Mouse (Mus musculus): ENCODE results near the gene Noxa1. TPM values are rescaled to one million over a fixed set of nuclear protein-coding genes. Genes with fewer than 3 reads are reported as not detected.

Noxa1 gene
- polyA plus RNA-seq, 1 experiment from 2014 or later, result not detected

DNA sequence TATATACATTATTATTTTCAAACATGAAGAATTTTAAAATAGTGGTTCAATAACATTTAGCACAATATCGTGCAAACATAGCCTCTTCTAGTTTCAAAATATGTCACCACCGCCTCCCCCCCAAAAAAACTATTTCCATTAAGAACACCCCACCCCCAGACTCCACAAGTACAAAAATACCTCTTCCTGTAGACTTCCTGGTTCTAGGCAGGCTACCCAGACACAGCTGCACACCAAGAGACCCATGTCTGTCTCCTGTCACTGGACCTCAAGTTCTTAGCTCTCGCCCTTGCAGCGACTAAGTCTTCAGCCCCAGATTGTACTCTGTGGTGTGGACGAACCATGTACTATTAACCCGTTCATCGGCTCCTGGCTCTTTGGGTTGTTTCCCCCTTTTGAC is 26.0 kb upstream of the Noxa1 start:
- ATAC-seq (ENCODE audit: low FRiP score), result no peak
- Histone ChIP-seq H3K36me3 (replicated peaks) (no peaks in the 10 kb centered on the region), H3K9ac (no peak overlapping the region), H3K9me3 (no peaks in the 10 kb centered on the region), H3K4me1 (peaks cover 20% of the 10 kb centered on the region), H3K27me3 (no peaks in the 10 kb centered on the region), H3K4me2 (no peak overlapping the region), H3K27ac (no peak overlapping the region), H3K4me3 (replicated peaks) (no peak overlapping the region)
- WGBS, result 88% methylated on average over 7 of the region's 7 CpGs

DNA sequence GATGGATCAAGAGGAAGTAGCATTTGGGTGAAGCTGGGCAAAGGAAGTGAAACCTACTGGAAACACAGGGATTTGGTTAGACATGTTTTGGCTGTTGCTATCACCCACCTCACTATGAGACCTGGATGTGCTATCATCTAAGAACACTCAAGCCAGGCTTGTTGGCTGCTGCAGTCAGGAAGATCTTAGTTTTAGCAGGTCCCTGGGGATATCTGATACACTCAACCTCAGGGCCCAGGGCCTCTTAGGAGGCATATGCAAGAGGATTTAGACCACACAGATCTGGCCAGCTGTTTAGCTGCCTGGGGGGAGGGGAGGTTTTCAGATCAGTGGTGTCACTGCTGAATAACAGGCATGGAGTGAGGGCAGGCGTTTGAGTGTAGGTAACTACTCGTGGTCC is 20.5 kb upstream of the Noxa1 start:
- Histone ChIP-seq H3K27ac (no peak overlapping the region), H3K36me3 (replicated peaks) (no peaks in the 10 kb centered on the region), H3K4me2 (no peak overlapping the region), H3K4me1 (peaks cover 13% of the 10 kb centered on the region; the same call in 1 of the 2 replicates), H3K9me3 (no peaks in the 10 kb centered on the region), H3K4me3 (replicated peaks) (no peak overlapping the region), H3K27me3 (no peaks in the 10 kb centered on the region), H3K9ac (no peak overlapping the region)
- no peak for ATAC-seq (ENCODE audit: low FRiP score)
- WGBS, result 72% methylated on average over 2 of the region's 2 CpGs

DNA sequence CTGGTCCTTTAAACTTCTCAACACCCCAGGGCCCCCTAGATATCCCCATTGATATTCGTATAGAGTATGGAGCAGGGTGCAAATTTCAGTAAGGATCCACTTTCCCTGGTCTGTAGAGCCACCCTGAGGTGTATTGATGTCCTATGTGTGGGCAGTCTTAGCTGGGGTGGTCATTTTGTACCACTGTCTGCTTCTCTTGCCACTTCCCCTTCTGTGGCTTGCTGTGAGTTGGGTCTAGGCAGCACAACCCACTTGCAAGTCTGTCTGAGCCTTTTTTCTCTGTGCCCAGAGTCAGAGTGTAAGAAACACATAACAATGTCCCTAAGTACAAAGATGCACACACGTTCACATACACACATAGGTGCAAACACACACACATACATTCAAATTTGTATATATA is 19.4 kb upstream of the Noxa1 start:
- H3K4me1 ChIP-seq, result peaks cover 13% of the 10 kb centered on the region; the same call in 1 of the 2 replicates
- no peaks in the 10 kb centered on the region for H3K27me3 ChIP-seq
- H3K4me3 ChIP-seq (replicated peaks), result no peak overlapping the region
- H3K27ac ChIP-seq, result no peak overlapping the region
- no peaks in the 10 kb centered on the region for H3K36me3 ChIP-seq (replicated peaks)
- H3K4me2 ChIP-seq, result no peak overlapping the region
- H3K9ac ChIP-seq, result no peak overlapping the region
- ATAC-seq (ENCODE audit: low FRiP score), result no peak
- no peaks in the 10 kb centered on the region for H3K9me3 ChIP-seq
- WGBS, result 87% methylated on average over 2 of the region's 2 CpGs

DNA sequence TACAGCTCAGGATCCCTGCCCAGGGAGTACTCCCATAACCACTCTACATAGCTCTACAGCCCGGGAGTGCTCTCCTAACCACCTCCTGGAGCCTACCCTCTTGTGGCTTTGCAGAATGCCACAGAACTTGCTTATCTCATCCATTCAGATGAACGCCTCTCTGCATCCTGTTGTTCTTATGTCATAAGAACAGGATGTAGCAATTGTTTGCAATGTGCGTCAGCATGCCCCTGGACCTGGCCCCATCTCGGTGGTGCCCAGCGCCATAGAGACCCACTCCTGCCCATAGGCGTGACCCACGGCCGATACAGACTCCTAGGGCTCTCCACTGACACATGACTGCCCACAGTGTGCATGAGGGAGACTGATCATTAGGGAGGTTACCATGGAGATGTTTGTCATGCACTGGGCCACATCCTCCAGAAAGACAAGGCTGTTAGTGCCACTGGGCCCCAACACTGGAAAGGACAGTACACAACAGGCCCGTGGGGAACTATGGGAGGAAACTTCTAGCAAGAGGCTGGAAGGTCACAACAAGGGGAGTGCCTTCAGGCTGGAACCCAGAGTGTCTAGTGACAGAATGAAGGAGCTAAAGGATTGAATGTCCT is 16.3 kb upstream of the Noxa1 start:
- Histone ChIP-seq H3K9me3 (no peaks in the 10 kb centered on the region), H3K36me3 (replicated peaks) (no peaks in the 10 kb centered on the region), H3K4me1 (peaks cover 13% of the 10 kb centered on the region; the same call in 1 of the 2 replicates), H3K27me3 (no peaks in the 10 kb centered on the region), H3K4me3 (replicated peaks) (no peak overlapping the region), H3K27ac (0 out of 2 replicates have a peak overlapping the region, but pooled peaks have one; percentile 42), H3K4me2 (no peak overlapping the region), H3K9ac (no peak overlapping the region)
- ATAC-seq (ENCODE audit: low FRiP score), result no peak
- 67% methylated on average over 9 of the region's 9 CpGs for WGBS

DNA sequence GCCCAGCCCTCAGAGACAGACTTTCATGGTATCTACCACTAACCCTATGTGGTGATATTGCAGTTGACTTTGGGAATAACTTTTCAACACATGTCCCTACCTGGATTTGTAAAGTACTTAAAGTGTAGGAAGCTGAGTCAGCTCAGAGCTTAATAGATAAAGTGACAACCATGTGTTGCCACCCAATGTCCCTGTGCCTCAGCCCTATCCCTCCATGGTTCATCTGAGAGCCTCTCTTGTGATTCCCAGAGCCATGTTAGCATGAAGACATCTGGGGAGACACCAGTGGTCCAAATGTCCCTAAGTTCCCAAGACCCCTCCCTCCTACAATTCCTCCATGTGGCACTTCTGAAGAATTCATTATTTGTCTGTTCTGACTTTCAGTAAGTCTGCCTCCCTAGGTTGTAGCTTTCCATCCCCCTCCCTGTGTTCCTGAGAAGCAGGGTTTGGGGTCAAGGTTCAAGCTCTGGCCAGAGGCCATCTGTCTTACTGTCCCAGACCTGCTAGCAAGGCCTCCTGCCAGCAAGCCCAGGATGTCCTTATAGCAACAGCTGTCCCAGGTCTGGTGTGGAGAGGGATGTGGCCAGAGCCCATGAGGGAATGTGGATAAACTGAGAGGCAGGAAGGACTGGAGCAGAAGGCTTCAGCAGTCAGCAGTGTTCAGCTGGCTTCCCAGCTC is 15.7 kb upstream of the Noxa1 start:
- Histone ChIP-seq H3K9ac (no peak overlapping the region), H3K4me2 (no peak overlapping the region), H3K36me3 (replicated peaks) (no peaks in the 10 kb centered on the region), H3K27ac (0 out of 2 replicates have a peak overlapping the region, but pooled peaks have one; percentile 42), H3K27me3 (no peaks in the 10 kb centered on the region), H3K9me3 (no peaks in the 10 kb centered on the region), H3K4me1 (peaks cover 10% of the 10 kb centered on the region; the same call in 1 of the 2 replicates), H3K4me3 (replicated peaks) (no peak overlapping the region)
- no peak for ATAC-seq (ENCODE audit: low FRiP score)

DNA sequence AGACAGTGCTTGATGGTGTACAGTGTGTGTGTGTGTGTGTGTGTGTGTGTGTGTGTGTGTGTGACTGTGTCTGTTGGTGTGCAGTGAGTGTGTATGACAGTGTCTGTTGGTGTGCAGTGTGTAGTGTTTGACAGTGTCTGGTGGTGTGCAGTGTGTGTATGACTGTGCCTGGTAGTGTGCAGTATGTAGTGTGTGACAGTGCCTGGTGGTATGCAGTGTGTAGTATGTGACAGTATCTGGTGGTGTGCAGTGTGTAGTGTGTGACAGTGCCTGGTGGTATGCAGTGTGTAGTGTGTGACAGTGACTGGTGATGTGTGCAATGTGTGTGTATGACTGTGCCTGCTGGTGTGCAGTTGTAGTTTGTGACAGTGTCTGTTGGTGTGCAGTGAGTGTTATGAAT is 14.5 kb upstream of the Noxa1 start:
- Histone ChIP-seq H3K27ac (no peak overlapping the region), H3K4me3 (replicated peaks) (no peak overlapping the region), H3K36me3 (replicated peaks) (no peaks in the 10 kb centered on the region), H3K9ac (no peak overlapping the region; the same call in 1 of the 2 replicates), H3K27me3 (no peaks in the 10 kb centered on the region), H3K4me2 (no peak overlapping the region), H3K4me1 (peaks cover 8% of the 10 kb centered on the region; the same call in 1 of the 2 replicates), H3K9me3 (no peaks in the 10 kb centered on the region)
- no peak for ATAC-seq (ENCODE audit: low FRiP score)

DNA sequence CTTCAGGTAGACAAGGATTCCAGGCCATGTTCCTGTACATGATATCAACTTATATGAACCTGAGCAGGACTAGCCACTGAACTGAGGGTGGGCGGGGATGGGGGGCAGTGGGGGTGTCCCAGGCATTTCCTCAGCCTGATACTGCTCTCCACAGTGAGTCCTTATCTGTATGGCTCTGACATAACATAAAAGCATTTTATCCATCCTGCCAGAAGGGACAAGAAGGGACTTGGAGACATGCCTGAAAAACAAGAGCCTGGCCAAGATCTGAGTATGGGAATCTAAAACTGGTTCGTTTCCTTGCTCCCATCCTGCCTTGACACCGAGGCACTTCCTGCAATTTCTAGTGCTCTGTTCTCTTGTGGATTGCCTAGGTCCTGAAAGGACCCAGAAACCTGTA is 11.1 kb upstream of the Noxa1 start:
- Histone ChIP-seq H3K27ac (no peak overlapping the region), H3K4me2 (no peak overlapping the region), H3K9ac (0 out of 2 replicates have a peak overlapping the region, but pooled peaks have one; percentile 4), H3K27me3 (no peaks in the 10 kb centered on the region), H3K4me3 (replicated peaks) (no peak overlapping the region), H3K4me1 (0 out of 2 replicates have a peak, but pooled peaks cover 2% of the 10 kb centered on the region), H3K9me3 (no peaks in the 10 kb centered on the region), H3K36me3 (replicated peaks) (no peaks in the 10 kb centered on the region)
- 80% methylated on average over 3 of the region's 3 CpGs for WGBS
- no peak for ATAC-seq (ENCODE audit: low FRiP score)

DNA sequence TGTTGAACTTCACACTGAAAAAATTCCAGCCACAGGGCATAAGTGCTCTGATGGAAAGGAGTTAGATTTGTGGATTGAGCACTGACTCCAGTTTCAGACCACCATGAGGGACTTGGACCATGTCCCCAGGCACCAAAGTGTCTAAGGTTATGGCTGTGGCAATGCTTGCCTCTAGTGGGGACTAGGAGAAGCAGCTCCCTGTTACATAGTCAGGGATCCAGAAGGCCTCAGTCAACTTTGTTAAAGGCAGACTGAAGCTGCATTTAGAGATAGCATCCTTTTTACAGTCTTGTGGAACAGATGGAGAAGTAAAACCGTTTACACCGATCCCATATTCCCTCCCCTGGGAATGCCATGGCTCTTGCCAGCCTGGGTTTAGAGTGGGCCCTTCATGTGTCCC is 9.2 kb upstream of the Noxa1 start:
- Histone ChIP-seq H3K27me3 (no peaks in the 10 kb centered on the region), H3K9ac (no peak overlapping the region), H3K4me3 (replicated peaks) (no peak overlapping the region), H3K4me1 (peaks cover 12% of the 10 kb centered on the region), H3K9me3 (no peaks in the 10 kb centered on the region), H3K27ac (no peak overlapping the region), H3K36me3 (replicated peaks) (no peaks in the 10 kb centered on the region), H3K4me2 (no peak overlapping the region)
- ATAC-seq (ENCODE audit: low FRiP score), result no peak
- 93% methylated on average over 2 of the region's 2 CpGs for WGBS

DNA sequence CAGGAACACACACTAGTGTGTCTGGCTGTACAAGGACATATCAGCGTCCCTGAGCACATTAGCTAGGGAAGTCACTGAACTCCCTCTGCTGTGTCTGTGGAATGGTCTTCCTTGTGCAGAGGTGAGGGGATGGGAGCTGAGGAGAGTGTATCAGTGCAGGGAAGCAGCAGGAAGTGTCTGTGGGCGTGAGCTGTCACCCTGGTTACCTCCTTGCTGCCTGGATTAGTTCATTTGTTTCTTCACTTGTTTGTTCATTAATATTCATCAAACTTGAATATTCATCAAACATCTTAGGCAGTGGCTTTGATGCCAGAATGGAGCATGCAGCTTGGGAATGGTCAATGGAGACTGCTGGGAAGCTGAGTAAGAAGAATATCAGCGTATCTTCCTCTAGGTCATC is 4.8 kb upstream of the Noxa1 start:
- Histone ChIP-seq H3K27me3 (peaks cover 12% of the 10 kb centered on the region), H3K4me1 (peaks cover 25% of the 10 kb centered on the region), H3K36me3 (replicated peaks) (no peaks in the 10 kb centered on the region), H3K27ac (peak overlapping the region; percentile 73), H3K4me3 (replicated peaks) (no peak overlapping the region), H3K4me2 (no peak overlapping the region), H3K9me3 (no peaks in the 10 kb centered on the region), H3K9ac (no peak overlapping the region)
- ATAC-seq (ENCODE audit: low FRiP score), result no peak; the same call in 1 of the 2 replicates
- 50% methylated on average over 3 of the region's 3 CpGs for WGBS

DNA sequence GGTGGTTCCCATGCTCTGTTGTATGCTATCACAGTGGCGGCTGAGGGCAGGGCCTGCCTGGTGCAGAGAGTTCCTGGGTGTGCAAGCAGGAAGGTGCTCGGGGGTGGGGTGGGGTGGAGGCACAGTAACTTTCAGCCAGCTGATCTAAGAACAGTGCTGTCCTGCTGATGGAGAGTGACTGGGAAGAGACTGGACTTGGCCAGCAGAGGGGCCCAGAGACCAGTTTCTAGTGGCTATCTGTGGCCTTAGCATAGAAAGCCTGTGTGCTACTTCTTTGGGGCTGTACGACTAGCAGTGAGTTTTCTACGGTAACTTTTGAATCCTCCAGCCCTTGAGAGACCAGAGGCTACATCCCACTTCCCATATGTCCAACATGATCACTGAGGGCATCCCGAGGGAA is 4.0 kb upstream of the Noxa1 start:
- Histone ChIP-seq H3K4me2 (no peak overlapping the region), H3K36me3 (replicated peaks) (no peaks in the 10 kb centered on the region), H3K27me3 (peaks cover 18% of the 10 kb centered on the region), H3K9ac (peak overlapping the region; percentile 36; the same call in 1 of the 2 replicates), H3K9me3 (no peaks in the 10 kb centered on the region), H3K4me3 (replicated peaks) (no peak overlapping the region), H3K4me1 (peaks cover 25% of the 10 kb centered on the region), H3K27ac (0 out of 2 replicates have a peak overlapping the region, but pooled peaks have one; percentile 73)
- 43% methylated on average over 5 of the region's 5 CpGs for WGBS
- peak; percentile 78 for ATAC-seq (ENCODE audit: low FRiP score)

DNA sequence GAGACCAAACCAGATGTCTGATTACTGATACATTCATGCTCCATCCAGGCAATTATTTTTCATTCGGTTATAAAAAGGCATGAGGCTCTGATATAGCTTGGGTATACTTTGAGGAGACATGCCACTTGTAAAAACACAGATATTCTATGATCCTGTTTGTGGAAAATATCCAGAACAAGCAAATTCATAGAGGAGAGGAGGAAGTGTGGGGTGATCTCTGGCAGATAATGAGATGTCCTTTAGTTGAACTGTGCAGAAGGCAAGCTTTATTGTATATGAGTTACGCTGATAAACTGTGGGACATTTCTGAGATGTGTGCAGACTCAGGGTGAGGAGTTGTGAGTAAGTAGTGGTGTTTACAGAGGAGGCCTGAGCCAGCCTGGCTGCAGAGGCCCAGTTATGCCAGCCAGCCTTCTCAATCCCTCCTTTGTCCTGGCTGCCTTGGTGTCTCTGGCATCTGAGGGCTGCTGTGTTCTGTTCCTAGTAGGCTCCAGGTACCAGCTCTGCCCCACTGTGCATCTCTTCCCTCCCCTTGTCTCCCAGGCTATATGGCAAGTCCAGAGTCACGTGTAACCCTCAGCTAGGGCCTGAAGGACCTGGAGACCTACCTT is 3.2 kb upstream of the Noxa1 start:
- WGBS, result 86% methylated on average over 3 of the region's 3 CpGs
- no peak overlapping the region for H3K27ac ChIP-seq

DNA sequence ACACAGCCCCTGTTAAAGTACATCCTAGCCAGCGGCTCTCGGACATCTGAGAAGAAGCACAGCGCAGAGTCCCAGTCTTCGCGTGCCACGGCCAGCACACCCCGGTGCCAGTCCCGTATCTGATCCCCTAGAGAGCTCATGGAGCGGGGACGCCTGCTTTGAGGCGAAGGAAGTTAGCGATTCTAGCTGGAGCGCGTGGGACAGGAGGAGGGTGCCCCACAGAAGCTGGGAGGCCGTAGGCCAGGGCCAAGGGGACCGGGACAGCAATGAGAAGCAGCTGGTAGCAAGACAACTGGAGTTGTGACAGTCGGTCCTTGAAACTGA is 202 bp downstream of the Noxa1 start:
- Histone ChIP-seq H3K9ac (no peak overlapping the region), H3K4me1 (peaks cover 19% of the 10 kb centered on the region), H3K27ac (no peak overlapping the region), H3K36me3 (replicated peaks) (no peaks in the 10 kb centered on the region), H3K27me3 (peaks cover 22% of the 10 kb centered on the region), H3K9me3 (no peaks in the 10 kb centered on the region), H3K4me2 (no peak overlapping the region), H3K4me3 (replicated peaks) (no peak overlapping the region)
- no peak for ATAC-seq (ENCODE audit: low FRiP score)
- WGBS, result 37% methylated on average over 17 of the region's 17 CpGs

More for the DNA sequence above, 3.2 kb upstream of the Noxa1 start:
- Histone ChIP-seq H3K4me2 (no peak overlapping the region), H3K27me3 (peaks cover 19% of the 10 kb centered on the region), H3K36me3 (replicated peaks) (no peaks in the 10 kb centered on the region), H3K4me3 (replicated peaks) (no peak overlapping the region), H3K4me1 (peaks cover 25% of the 10 kb centered on the region), H3K9me3 (no peaks in the 10 kb centered on the region), H3K9ac (no peak overlapping the region; the same call in 1 of the 2 replicates)
- ATAC-seq (ENCODE audit: low FRiP score), result no peak
